Mouse (Mus musculus): ENCODE measurements around the gene Ank2.

GRCm38 (mm10) chr3:127202484-127203115, 296.6 kb downstream of the Ank2 start:
- TF ChIP-seq CTCF (IDR thresholded peaks at IDR 0.05; ENCODE audit: low read depth, low read length) (no peak), POLR2A (IDR thresholded peaks at IDR 0.05; ENCODE audit: borderline replicate concordance, low read depth, low read length) (no peak)
